Mouse (Mus musculus): Measurements from ENCODE around the gene Coro2a. TPM values are rescaled to one million over a fixed set of nuclear protein-coding genes. Genes with fewer than 3 reads are reported as not detected.

Gene Coro2a
- total and polyA plus RNA-seq, 2 experiments from 2014 or later: 0.26 to 1.6 TPM

DNA sequence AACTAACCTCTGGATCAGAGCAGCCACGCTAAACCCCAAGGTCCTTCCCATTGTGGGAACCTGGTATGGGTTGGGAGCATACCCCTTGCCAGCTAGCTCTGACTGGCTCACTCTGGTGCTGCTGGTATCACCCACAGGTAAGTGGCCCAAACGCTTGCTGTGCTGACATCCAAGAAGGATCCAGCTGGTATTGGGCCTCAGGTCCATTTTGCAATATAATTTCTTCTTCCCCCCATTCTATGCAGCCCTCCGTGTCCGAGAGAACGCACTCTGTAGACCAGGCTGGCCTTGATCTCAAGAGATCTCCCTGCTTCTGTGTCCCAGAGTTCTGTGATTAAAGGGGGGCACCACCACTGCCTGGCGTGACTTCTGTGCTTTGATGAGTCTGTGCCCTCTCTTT, 108.9 kb downstream of the Coro2a start:
- Histone ChIP-seq H3K9ac (replicated peaks; ENCODE audit: low read depth, low read length) (no peak overlapping the region), H3K27me3 (ENCODE audit: control insufficient read depth, insufficient read depth, low read length) (no peaks in the 10 kb centered on the region), H3K4me3 (ENCODE audit: low read depth, low read length) (no peak overlapping the region), H3K4me2 (ENCODE audit: low read depth, low read length) (no peak overlapping the region), H3K4me1 (ENCODE audit: control insufficient read depth, insufficient read depth) (no peaks in the 10 kb centered on the region), H3K9me3 (replicated peaks; ENCODE audit: control insufficient read depth, low read length) (no peaks in the 10 kb centered on the region), H3K36me3 (replicated peaks; ENCODE audit: control insufficient read depth, insufficient read depth, low read length) (peaks cover 24% of the 10 kb centered on the region), H3K27ac (ENCODE audit: low read depth) (no peak overlapping the region)
- ATAC-seq (ENCODE audit: insufficient read depth, low read depth): no peak
- 92% methylated on average over 6 of the region's 6 CpGs for WGBS
- TF ChIP-seq CTCF (IDR thresholded peaks at IDR 0.05; ENCODE audit: low read depth) (no peak), EP300 (IDR thresholded peaks at IDR 0.05; ENCODE audit: low read depth) (no peak)
- no peak for DNase-seq (ENCODE audit: low spot score)

DNA sequence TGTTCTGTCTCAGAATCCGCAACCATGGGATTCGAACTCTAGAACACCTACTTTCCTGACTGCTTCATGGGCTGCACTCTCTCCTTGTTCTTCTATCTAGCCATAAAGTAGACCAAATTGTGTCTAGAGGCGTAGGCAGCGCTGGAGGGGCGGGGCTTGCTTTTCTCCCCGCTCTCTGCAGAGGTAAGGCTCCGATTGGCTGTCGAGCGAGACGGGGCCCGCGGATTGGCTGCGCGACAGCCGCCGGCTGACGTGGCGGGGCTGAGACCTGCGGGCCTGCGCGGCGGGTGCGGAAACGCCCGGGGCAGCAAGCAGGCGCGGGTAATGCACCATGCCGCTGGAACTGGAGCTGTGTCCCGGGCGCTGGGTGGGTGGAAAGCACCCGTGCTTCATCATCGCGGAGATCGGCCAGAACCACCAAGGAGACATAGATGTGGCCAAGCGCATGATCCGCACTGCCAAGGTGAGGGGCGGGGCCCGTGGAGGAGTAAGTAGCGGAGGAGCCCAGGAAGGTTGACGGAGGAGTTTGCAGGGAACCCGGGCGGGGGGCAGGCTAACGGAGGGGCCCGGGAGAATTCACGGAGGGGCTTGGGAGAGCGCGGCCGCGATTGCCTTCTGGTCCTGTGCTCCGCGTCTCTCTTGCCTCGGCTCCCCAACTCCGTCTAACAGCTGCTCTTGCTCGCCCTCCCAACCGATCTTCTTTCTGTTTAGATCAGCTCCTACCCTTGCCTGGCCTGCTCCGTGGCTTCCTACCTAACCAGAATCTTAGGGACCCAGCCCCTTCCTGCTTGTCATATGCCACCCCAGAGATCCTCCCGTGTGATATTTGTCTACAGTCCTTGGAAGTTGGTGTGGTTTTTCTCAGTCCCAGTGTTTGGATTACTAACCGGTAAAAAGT, 112.7 kb downstream of the Coro2a start, which contains the start of gene Nans:
Gene Nans (plus strand): TSS at position 221 of the 898 bp plus-strand sequence.
- Histone ChIP-seq H3K9me3 (replicated peaks; ENCODE audit: control insufficient read depth, low read length) (no peaks in the 10 kb centered on the region), H3K27me3 (ENCODE audit: control insufficient read depth, insufficient read depth, low read length) (no peaks in the 10 kb centered on the region), H3K4me1 (ENCODE audit: control insufficient read depth, insufficient read depth) (peaks cover 12% of the 10 kb centered on the region), H3K27ac (ENCODE audit: low read depth) (peak within 1 kb of the TSS; percentile 50), H3K4me3 (ENCODE audit: low read depth, low read length) (peak within 1 kb of the TSS; percentile 84), H3K36me3 (replicated peaks; ENCODE audit: control insufficient read depth, insufficient read depth, low read length) (peaks cover 19% of the 10 kb centered on the region), H3K9ac (replicated peaks; ENCODE audit: low read depth, low read length) (peak within 1 kb of the TSS; percentile 78), H3K4me2 (ENCODE audit: low read depth, low read length) (peak within 1 kb of the TSS; percentile 90)
- TF ChIP-seq CTCF (IDR thresholded peaks at IDR 0.05; ENCODE audit: low read depth) (no peak), EP300 (IDR thresholded peaks at IDR 0.05; ENCODE audit: low read depth) (no peak)
- ATAC-seq (ENCODE audit: insufficient read depth, low read depth): peak; percentile 96
- WGBS: under 1% methylated on average over 57 of the region's 58 CpGs
- peak; percentile 93 for DNase-seq (ENCODE audit: low spot score)

DNA sequence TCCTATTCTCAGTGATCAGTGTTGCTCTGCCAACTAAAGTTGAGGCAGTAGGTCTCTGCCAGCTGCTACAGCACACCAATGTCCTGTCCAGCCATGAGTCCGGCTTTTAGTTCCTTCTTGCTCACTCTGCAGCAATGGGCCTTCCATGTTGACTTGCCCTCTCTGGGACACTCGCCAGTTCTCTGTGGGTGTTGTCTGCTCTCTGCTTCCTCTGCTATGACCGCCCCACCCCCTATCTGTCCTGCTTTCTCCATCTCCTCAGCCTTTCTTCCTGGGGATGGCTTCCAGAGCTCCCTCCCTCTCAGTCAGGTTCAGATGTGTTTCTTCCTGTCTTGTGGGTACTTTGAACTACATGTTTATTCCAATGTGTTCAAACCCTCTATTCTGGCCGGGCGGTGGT, 114.7 kb downstream of the Coro2a start:
- H3K27ac ChIP-seq (ENCODE audit: low read depth): peak overlapping the region; percentile 3; the same call in 1 of the 2 replicates

More for the DNA sequence above, 114.7 kb downstream of the Coro2a start:
- H3K9ac ChIP-seq (replicated peaks; ENCODE audit: low read depth, low read length): no peak overlapping the region
- no peak overlapping the region for H3K4me3 ChIP-seq (ENCODE audit: low read depth, low read length)
- no peaks in the 10 kb centered on the region for H3K27me3 ChIP-seq (ENCODE audit: control insufficient read depth, insufficient read depth, low read length)
- DNase-seq (ENCODE audit: low spot score) (no peak), ATAC-seq (ENCODE audit: insufficient read depth, low read depth) (no peak)
- WGBS: 76% methylated on average over 5 of the region's 5 CpGs
- H3K4me2 ChIP-seq (ENCODE audit: low read depth, low read length): no peak overlapping the region
- no peaks in the 10 kb centered on the region for H3K9me3 ChIP-seq (replicated peaks; ENCODE audit: control insufficient read depth, low read length)
- peaks cover under 1% of the 10 kb centered on the region; the same call in 1 of the 2 replicates for H3K36me3 ChIP-seq (replicated peaks; ENCODE audit: control insufficient read depth, insufficient read depth, low read length)
- no peak for TF ChIP-seq CTCF (IDR thresholded peaks at IDR 0.05; ENCODE audit: low read depth)
- TF ChIP-seq EP300 (IDR thresholded peaks at IDR 0.05; ENCODE audit: low read depth): no peak
- peaks cover 12% of the 10 kb centered on the region for H3K4me1 ChIP-seq (ENCODE audit: control insufficient read depth, insufficient read depth)

Other genes with a start within 250 kb of the Coro2a start
- 3.9 and 12.1 TPM in 2 replicates for gene Trmo, start 212.8 kb downstream of the Coro2a start, total RNA-seq (2014; rRNA removed; ENCODE audit: low replicate concordance)
- gene Trmo, start 212.8 kb downstream of the Coro2a start, polyA plus RNA-seq (2015; fragmentation: Nextera tagmentation; extraction: Ambion mirVana): 5.8 and 6.5 TPM in 2 replicates
- gene Hemgn, start 188.7 kb downstream of the Coro2a start, total RNA-seq (2014; rRNA removed; ENCODE audit: low replicate concordance): 0.27 TPM in 1 of 2 replicates, not detected in the other
- 0.37 TPM in 1 of 2 replicates, not detected in the other for gene Hemgn, start 188.7 kb downstream of the Coro2a start, polyA plus RNA-seq (2015; fragmentation: Nextera tagmentation; extraction: Ambion mirVana)
- 3.6 and 9.2 TPM in 2 replicates for gene Anp32b, start 151.3 kb downstream of the Coro2a start, total RNA-seq (2014; rRNA removed; ENCODE audit: low replicate concordance)
- 75.8 and 76.0 TPM in 2 replicates for gene Anp32b, start 151.3 kb downstream of the Coro2a start, polyA plus RNA-seq (2015; fragmentation: Nextera tagmentation; extraction: Ambion mirVana)
- gene Nans, start 113.0 kb downstream of the Coro2a start, total RNA-seq (2014; rRNA removed; ENCODE audit: low replicate concordance): 54.2 and 54.6 TPM in 2 replicates
- gene Nans, start 113.0 kb downstream of the Coro2a start, polyA plus RNA-seq (2015; fragmentation: Nextera tagmentation; extraction: Ambion mirVana): 36.2 and 38.2 TPM in 2 replicates
- 3.4 and 10.9 TPM in 2 replicates for gene Trim14, start 66.1 kb downstream of the Coro2a start, total RNA-seq (2014; rRNA removed; ENCODE audit: low replicate concordance)
- 0.46 and 0.85 TPM in 2 replicates for gene Trim14, start 66.1 kb downstream of the Coro2a start, polyA plus RNA-seq (2015; fragmentation: Nextera tagmentation; extraction: Ambion mirVana)
- gene Tbc1d2, start 48.0 kb upstream of the Coro2a start, total RNA-seq (2014; rRNA removed; ENCODE audit: low replicate concordance): 4.6 and 6.2 TPM in 2 replicates
- gene Tbc1d2, start 48.0 kb upstream of the Coro2a start, polyA plus RNA-seq (2015; fragmentation: Nextera tagmentation; extraction: Ambion mirVana): 0.85 and 0.93 TPM in 2 replicates